Mouse (Mus musculus) heart, embryonic 10.5 days (tissue): Measurements from ENCODE around the gene Laptm5. TPM values are rescaled to one million over a fixed set of nuclear protein-coding genes. Genes with fewer than 3 reads are reported as not detected.

Source experiments
- DNase-seq: peaks from one replicate; pipeline ENCODE4 v3.0.0-alpha.2; 2017; ENCODE audit warnings: low spot score
- H3K27ac ChIP-seq: fragments of 300-500 bp; sonication (generic); 2 replicates; pipeline ENCODE4 v1.5.1; 2016; ENCODE audit warnings: mild to moderate bottlenecking
- H3K27me3 ChIP-seq: fragments of 300-500 bp; sonication (generic); 2 replicates; pipeline ENCODE4 v1.6.1; 2016; ENCODE audit warnings: mild to moderate bottlenecking; ENCODE audit not compliant: poor library complexity, insufficient read depth, severe bottlenecking
- H3K36me3 ChIP-seq: fragments of 300-500 bp; sonication (generic); 2 replicates; pipeline ENCODE4 v1.6.1; 2016; ENCODE audit warnings: mild to moderate bottlenecking, moderate library complexity
- H3K4me1 ChIP-seq: fragments of 300-500 bp; sonication (generic); 2 replicates; pipeline ENCODE4 v1.6.1; 2016; ENCODE audit warnings: mild to moderate bottlenecking
- H3K4me3 ChIP-seq: fragments of 300-500 bp; sonication (generic); 2 replicates; pipeline ENCODE4 v1.5.1; 2016; ENCODE audit warnings: mild to moderate bottlenecking, moderate library complexity
- H3K9me3 ChIP-seq: fragments of 300-500 bp; sonication (generic); 2 replicates; pipeline ENCODE4 v1.6.1; 2016; ENCODE audit warnings: mild to moderate bottlenecking, moderate library complexity
- WGBS: fragments of 180-500 bp; shearing (Covaris S2); methylation state at CpG from one replicate; pipeline ENCODE4 v1.1.7; 2016; 5-methylcytosine and 5-hydroxymethylcytosine counted together
- polyA plus RNA-seq: library from polyadenylated mRNA; unstranded; fragments of >200 nt; fragmentation: Nextera tagmentation; extraction: Ambion mirVana; gene quantifications from 2 replicates; pipeline ENCODE4 v1.2.1, GENCODE M21; 2016

Gene Laptm5
- polyA plus RNA-seq, result 7.7 and 19.5 TPM in 2 replicates

DNA sequence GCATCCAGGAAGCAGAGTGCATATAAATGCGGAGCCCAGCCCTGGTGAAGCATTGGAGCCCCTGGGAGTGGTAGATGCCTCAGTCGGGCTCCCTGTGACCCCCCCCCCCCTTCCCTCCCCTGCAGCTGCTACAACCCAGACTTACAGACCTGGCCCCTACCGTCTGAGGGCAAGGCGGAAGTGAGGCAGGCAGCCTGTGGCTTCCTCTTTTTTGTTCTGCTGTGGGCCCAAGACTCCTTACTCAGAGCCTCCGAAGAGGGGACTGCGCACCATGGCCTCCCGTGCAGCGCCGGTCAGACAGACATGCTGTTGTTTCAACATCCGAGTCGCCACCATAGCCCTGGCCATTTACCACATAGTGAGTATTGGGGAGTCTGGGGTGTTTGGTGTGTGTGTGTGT, at the start of gene Laptm5:
Gene Laptm5 (plus strand): TSS at position 49 of the 400 bp plus-strand sequence.
- H3K4me1 ChIP-seq, result peaks cover 66% of the 10 kb centered on the region
- H3K36me3 ChIP-seq, result no peaks in the 10 kb centered on the region
- H3K4me3 ChIP-seq, result no peak within 1 kb of the TSS
- 66% methylated on average over 11 of the region's 11 CpGs for WGBS
- H3K27ac ChIP-seq, result peak within 1 kb of the TSS; percentile 57
- peaks cover 8% of the 10 kb centered on the region; the same call in 1 of the 2 replicates for H3K27me3 ChIP-seq
- DNase-seq, result no peak
- H3K9me3 ChIP-seq, result no peaks in the 10 kb centered on the region

DNA sequence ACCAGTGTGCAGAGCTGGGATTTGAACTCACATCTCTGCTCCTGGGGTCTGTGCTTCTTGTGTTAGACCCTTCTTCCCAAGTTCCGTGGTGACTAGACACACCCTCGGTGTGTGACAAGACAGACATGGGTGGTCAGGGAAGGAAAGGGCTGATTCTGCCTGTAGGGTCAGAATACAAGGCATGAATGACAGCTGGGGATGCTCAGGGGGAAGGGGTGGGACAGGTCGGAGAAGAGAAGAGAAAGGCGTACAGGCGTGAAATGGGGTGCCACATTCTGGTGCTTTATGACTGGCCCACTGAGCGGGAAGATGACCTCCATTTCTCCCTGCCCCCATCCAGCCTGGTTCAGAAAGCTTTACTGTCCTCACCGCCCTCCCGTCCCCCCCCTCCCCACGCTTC, 47.5 kb upstream of the Laptm5 start:
- Histone ChIP-seq H3K36me3 (no peaks in the 10 kb centered on the region), H3K4me3 (no peak overlapping the region), H3K4me1 (peaks cover 16% of the 10 kb centered on the region), H3K27ac (no peak overlapping the region), H3K27me3 (peaks cover 84% of the 10 kb centered on the region), H3K9me3 (no peaks in the 10 kb centered on the region)
- 37% methylated on average over 9 of the region's 9 CpGs for WGBS
- no peak for DNase-seq

DNA sequence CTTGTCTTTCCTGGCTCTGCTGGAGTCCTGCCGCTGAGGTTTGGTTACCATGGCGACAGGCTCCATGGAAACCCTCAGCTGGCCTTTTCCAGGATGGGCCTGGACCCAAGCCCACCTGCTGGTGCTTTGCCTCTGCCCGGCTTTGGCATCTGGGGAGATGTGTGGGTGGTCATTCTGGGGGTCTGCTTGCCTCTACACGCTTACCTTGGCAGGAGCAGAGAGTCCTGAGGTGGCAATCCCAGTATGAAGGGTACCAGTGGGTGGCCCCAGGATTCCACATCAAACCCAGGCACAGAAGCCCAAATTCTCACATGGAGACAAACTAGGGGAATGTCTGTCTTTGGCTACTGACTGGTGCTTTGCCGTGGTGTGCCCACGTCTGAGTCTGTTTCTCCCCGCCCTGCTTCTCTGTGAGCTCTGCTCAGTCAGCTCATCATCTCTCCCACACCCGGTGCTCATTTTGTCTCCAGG, 47.0 kb upstream of the Laptm5 start:
- 36% methylated on average over 8 of the region's 8 CpGs for WGBS
- Histone ChIP-seq H3K4me1 (peaks cover 16% of the 10 kb centered on the region), H3K9me3 (no peaks in the 10 kb centered on the region), H3K27ac (no peak overlapping the region), H3K4me3 (no peak overlapping the region), H3K27me3 (peaks cover 79% of the 10 kb centered on the region), H3K36me3 (no peaks in the 10 kb centered on the region)
- DNase-seq, result no peak

DNA sequence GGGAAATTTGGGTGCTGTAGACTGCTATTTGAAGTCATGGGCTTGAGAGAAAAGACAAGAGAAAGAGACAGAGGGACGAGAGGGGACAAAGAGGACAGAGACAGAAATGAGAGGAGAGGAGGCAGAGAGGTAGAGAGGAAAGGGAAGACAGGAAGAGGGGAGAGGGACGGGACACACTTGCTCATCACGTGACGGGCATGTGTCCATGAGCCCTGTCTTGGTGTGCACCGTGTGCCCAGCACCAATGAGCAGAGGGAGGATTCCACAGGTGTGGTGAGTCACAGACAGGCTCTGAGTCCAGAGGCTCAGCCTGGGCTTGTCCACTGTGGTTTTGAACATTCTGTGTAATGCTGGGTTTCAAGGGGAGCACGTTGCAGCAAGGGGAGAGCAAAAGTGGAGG, 45.0 kb upstream of the Laptm5 start:
- DNase-seq, result no peak
- 64% methylated on average over 6 of the region's 6 CpGs for WGBS
- no peaks in the 10 kb centered on the region for H3K36me3 ChIP-seq
- no peaks in the 10 kb centered on the region; the same call in 1 of the 2 replicates for H3K4me1 ChIP-seq
- H3K27ac ChIP-seq, result no peak overlapping the region
- peaks cover 59% of the 10 kb centered on the region for H3K27me3 ChIP-seq
- no peaks in the 10 kb centered on the region for H3K9me3 ChIP-seq
- H3K4me3 ChIP-seq, result no peak overlapping the region

DNA sequence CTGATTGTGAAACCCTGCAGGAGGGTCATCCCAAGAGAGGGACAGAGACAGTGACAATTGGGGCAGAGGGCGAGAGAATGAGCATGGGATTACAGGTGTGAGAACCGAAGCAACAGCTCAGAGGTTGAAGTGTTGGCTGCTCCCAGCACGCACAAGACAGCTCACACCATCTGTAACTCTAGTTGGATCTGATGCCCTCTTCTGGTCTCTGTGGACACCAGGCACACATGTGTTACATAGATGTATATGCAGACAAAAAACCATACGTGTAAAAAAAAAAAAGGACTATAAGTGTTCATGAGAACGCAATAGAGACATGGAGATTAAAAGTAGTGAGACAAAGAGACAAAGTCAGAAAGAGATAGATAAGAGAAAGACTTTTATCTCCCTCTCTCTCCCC, 44.1 kb upstream of the Laptm5 start:
- Histone ChIP-seq H3K36me3 (no peaks in the 10 kb centered on the region), H3K27me3 (peaks cover 55% of the 10 kb centered on the region), H3K27ac (no peak overlapping the region), H3K9me3 (no peaks in the 10 kb centered on the region), H3K4me3 (no peak overlapping the region), H3K4me1 (no peaks in the 10 kb centered on the region; the same call in 1 of the 2 replicates)
- no peak for DNase-seq
- 42% methylated on average over 5 of the region's 5 CpGs for WGBS

DNA sequence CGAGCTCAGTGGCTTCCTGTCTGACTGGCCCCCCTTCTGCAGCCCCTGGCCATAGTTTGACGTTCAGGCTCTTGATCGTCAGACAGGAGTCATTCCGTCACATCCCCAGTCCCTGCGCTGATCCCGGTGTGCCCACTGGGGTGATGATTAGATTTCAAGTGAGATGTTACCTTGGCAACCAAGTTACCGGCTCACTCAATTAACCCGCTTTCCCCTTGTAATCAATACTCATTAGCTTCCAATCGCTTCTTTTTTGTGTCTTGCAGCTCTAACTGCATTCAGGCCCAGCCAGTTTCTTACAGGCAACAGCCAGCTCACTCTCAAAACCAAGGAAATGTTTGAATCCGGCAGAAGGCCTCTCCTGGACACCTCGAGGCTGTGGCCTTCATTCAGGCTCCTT, 40.5 kb upstream of the Laptm5 start:
- no peaks in the 10 kb centered on the region for H3K9me3 ChIP-seq
- H3K27ac ChIP-seq, result no peak overlapping the region
- peaks cover 16% of the 10 kb centered on the region for H3K4me1 ChIP-seq
- peaks cover 55% of the 10 kb centered on the region for H3K27me3 ChIP-seq
- no peak overlapping the region for H3K4me3 ChIP-seq
- H3K36me3 ChIP-seq, result no peaks in the 10 kb centered on the region
- WGBS, result 52% methylated on average over 11 of the region's 11 CpGs
- DNase-seq, result no peak

DNA sequence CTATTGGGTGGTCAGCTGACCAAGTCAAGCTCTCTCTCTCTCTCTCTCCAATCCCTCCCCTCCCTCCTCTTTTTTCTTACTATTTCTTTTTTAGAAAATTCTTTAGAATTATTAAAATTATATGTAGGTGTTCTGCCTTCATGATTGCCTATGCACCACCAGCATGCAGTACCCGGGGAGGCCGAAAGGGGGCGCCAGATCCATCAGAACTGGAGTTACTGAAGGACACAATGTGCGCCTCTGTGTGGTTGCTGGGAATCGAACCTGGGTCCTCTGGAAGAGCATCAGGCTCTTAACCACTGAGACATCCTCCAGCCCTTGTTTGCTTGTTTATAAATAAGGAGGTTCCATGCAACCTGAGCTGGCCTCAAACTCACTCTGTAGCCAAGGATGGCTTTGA, 39.5 kb upstream of the Laptm5 start:
- DNase-seq, result no peak
- Histone ChIP-seq H3K27ac (no peak overlapping the region), H3K27me3 (peaks cover 49% of the 10 kb centered on the region), H3K4me3 (no peak overlapping the region), H3K4me1 (peaks cover 18% of the 10 kb centered on the region), H3K9me3 (no peaks in the 10 kb centered on the region), H3K36me3 (no peaks in the 10 kb centered on the region)
- WGBS, result 77% methylated on average over 5 of the region's 5 CpGs

DNA sequence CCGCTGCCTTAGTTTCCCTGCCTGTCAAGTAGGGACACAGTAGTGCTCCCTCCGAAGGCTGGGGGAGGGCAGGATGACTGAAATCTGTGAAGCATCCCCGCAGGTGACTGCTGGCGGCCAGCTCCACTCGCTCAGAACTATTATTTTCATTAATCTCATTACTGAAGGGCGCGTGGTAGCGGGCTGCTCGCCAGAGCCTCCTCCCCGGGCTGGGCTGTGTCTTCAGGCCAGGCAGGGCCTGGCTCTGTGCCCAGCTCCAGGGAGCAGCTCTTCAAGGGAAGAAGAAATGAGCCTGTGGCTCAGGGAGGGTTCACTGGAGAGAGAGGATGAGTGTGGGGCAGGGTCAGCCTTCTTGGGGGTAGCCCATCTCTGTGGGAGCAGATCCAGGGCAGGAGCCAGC, 38.3 kb upstream of the Laptm5 start:
- no peak overlapping the region for H3K4me3 ChIP-seq
- H3K36me3 ChIP-seq, result no peaks in the 10 kb centered on the region
- no peak for DNase-seq
- 35% methylated on average over 10 of the region's 10 CpGs for WGBS
- H3K4me1 ChIP-seq, result peaks cover 29% of the 10 kb centered on the region
- no peak overlapping the region for H3K27ac ChIP-seq
- no peaks in the 10 kb centered on the region for H3K9me3 ChIP-seq
- peaks cover 43% of the 10 kb centered on the region for H3K27me3 ChIP-seq

DNA sequence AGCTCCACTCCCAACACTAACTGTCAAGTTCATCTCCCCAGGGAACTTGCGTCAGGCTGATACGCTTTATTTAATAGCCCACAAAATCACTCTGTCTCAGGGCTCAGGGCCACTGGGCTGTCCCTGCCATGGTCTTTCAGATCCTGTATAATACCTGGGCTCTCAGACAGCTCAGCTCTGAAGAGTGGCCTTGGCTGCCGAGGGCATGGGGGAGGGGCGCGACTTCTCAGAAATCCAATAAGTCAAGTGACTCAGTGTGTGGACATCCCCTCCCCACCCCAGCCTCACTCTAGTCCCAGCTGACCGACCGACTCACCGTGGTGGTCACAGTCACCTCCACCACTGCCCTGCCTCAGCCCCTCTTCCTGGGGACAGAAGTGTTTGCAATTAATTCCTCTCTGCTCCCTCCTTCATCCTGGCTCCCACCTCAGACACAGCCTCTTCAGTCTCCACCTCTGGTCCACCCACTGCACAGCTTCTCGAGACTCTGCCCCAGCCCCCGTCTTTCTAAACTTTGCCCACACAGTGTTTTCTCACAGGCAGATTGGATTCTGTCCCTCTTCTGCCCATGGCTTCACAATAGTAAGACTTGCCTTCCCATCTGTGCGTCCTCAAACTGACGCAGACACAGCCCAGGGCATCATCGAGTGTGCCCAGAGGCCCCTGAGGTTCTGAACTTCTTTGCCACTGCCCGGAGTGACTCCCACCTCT, 36.8 kb upstream of the Laptm5 start:
- H3K27me3 ChIP-seq, result peaks cover 46% of the 10 kb centered on the region
- no peaks in the 10 kb centered on the region for H3K36me3 ChIP-seq
- H3K4me1 ChIP-seq, result peaks cover 29% of the 10 kb centered on the region
- no peak overlapping the region for H3K4me3 ChIP-seq
- DNase-seq, result no peak
- no peaks in the 10 kb centered on the region for H3K9me3 ChIP-seq
- 50% methylated on average over 14 of the region's 14 CpGs for WGBS
- H3K27ac ChIP-seq, result no peak overlapping the region

DNA sequence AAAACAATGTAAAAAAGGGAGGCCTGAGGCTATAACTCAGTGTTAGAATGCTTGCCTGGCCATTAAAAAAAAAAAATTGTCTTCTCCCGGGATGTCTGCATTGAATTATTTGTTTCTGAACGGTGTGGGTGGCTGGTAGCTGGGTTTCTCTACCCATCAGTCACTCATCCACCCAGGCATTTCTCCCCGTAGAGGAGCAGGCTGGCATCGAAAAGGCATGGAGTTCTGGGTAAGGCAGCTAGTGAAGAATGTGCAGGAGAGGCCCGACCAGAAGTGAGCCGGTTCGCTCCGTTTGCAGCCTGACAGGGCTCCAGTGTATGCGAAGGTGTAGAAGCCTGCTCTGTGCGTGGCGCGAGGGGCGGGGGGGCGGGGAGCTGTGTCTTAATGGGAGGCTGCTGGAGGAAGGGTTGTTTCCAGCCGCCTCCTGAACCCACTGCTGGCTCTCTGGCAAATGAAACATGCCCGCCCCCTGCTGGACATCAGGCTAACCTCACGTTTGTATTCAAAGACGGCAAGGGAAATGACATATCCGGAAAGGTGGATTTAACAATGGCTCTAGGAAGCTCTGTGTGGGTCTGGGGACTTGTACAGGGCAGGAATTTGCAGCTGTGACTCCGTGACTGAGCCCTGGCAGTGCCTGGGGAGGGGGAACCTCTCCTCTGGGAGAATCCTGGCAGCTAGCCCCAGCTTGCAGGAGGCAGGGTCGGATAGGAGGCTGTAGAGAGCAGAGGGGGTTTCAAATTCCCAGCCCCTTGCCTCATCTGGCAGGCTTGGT, 34.5 kb upstream of the Laptm5 start:
- 7% methylated on average over 21 of the region's 21 CpGs for WGBS
- Histone ChIP-seq H3K9me3 (no peaks in the 10 kb centered on the region), H3K4me1 (peaks cover 36% of the 10 kb centered on the region), H3K27ac (peak overlapping the region; percentile 77; the same call in 1 of the 2 replicates), H3K36me3 (no peaks in the 10 kb centered on the region), H3K27me3 (peaks cover 47% of the 10 kb centered on the region), H3K4me3 (peak overlapping the region; percentile 45)
- DNase-seq, result peak; percentile 94

DNA sequence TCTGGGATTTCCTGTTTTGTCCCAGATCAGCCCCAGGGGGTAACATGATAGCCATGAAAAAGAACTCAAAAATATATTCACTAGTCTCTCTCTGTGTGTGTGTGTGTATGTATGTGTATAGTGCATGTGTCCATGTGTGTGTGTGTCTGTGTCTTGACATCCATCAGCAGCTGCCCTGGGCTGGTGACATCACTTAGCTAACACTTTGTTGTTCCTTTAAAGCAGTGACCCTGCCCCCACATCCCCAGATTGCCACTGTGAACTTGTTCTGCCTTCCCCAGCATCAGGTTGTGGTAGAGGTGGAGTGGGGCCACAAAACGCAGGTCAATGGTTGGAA, 33.9 kb upstream of the Laptm5 start:
- peaks cover 42% of the 10 kb centered on the region for H3K27me3 ChIP-seq
- no peak for DNase-seq
- H3K4me1 ChIP-seq, result peaks cover 41% of the 10 kb centered on the region
- H3K9me3 ChIP-seq, result no peaks in the 10 kb centered on the region
- no peaks in the 10 kb centered on the region for H3K36me3 ChIP-seq
- H3K4me3 ChIP-seq, result no peak overlapping the region
- H3K27ac ChIP-seq, result peak overlapping the region; percentile 77; the same call in 1 of the 2 replicates
- WGBS, result 40% methylated on average over 1 of the region's 1 CpGs

DNA sequence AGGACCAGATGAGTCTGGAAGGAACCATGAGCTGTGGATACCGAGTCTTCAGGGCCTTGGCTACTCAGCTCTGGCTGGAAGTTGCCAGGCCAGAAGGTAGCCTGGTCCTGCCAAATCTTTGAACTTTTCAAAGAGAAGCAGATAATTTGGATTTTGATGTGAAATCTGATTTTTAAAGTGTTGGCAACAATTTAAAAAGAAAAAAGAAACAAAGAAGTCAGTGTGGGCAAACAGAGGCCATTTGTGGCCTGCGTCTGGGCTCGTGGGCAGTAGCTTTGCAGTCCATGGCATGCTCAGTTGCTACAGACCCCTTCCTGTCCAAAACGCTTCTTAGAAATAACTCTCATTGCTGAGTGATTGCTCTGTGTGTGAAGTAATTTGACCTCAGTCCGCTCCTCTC, 31.6 kb upstream of the Laptm5 start:
- Histone ChIP-seq H3K9me3 (no peaks in the 10 kb centered on the region), H3K4me3 (no peak overlapping the region), H3K36me3 (no peaks in the 10 kb centered on the region), H3K27ac (no peak overlapping the region), H3K27me3 (peaks cover 21% of the 10 kb centered on the region), H3K4me1 (peaks cover 32% of the 10 kb centered on the region)
- DNase-seq, result no peak
- 71% methylated on average over 5 of the region's 5 CpGs for WGBS

DNA sequence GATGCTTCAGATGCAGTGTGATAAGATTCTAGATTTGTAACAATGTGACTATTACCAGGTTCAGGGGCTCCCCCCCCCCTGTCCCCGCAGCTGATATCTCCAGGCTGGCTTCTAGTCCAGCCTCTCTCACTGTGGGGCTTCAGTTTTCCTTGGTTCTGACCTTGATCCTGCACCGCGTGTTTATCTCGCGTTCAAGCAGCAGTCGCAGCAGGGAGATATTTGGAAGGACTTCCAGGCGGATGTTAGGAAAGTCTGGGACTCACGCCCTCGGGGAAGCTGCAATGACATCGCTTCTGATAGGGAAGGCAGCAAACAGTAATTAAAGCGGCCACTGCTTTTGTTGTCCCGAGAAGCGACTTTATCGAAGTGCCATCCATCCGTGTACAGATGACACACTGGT, 30.2 kb upstream of the Laptm5 start:
- no peak overlapping the region for H3K27ac ChIP-seq
- H3K4me3 ChIP-seq, result no peak overlapping the region
- no peaks in the 10 kb centered on the region for H3K36me3 ChIP-seq
- DNase-seq, result no peak
- 33% methylated on average over 15 of the region's 15 CpGs for WGBS
- H3K4me1 ChIP-seq, result peaks cover 34% of the 10 kb centered on the region
- peaks cover 9% of the 10 kb centered on the region; the same call in 1 of the 2 replicates for H3K27me3 ChIP-seq
- H3K9me3 ChIP-seq, result no peaks in the 10 kb centered on the region
